Mouse (Mus musculus) lung, postnatal 0 days (tissue): ENCODE measurements around the gene Slc7a6os. TPM values are rescaled to one million over a fixed set of nuclear protein-coding genes. Genes with fewer than 3 reads are reported as not detected.

Source experiments
- ATAC-seq: fragments of 200-750 bp; cut with Nextera tagmentation; 2 replicates; pipeline ENCODE4 v1.8.0; 2017; ENCODE audit warnings: moderate library complexity
- DNase-seq: peaks from one replicate; pipeline ENCODE4 v3.0.0-alpha.2; 2016; ENCODE audit warnings: low spot score
- H3K27ac ChIP-seq: fragments of 300-500 bp; sonication (generic); 2 replicates; pipeline ENCODE4 v1.5.1; 2014; ENCODE audit warnings: antibody characterized with exemption, mild to moderate bottlenecking, low read length, mixed read lengths
- H3K27me3 ChIP-seq: fragments of 300-500 bp; sonication (generic); replicated peaks from 2 replicates; pipeline ENCODE4 v1.6.1; 2014; ENCODE audit warnings: low read length, mixed read lengths; ENCODE audit not compliant: insufficient read depth
- H3K36me3 ChIP-seq: fragments of 300-500 bp; sonication (generic); 2 replicates; pipeline ENCODE4 v1.6.1; 2014; ENCODE audit warnings: low read length, mixed read lengths; ENCODE audit not compliant: insufficient read depth
- H3K4me1 ChIP-seq: fragments of 300-500 bp; sonication (generic); 2 replicates; pipeline ENCODE4 v1.6.1; 2014; ENCODE audit warnings: antibody characterized with exemption, low read depth, low read length, mixed read lengths; ENCODE audit not compliant: insufficient read depth
- H3K4me2 ChIP-seq: fragments of 300-500 bp; sonication (generic); replicated peaks from 2 replicates; pipeline ENCODE4 v1.6.1; 2014; ENCODE audit warnings: low read depth, mild to moderate bottlenecking, low read length, moderate library complexity, mixed read lengths
- H3K4me3 ChIP-seq: fragments of 300-500 bp; sonication (generic); 2 replicates; pipeline ENCODE4 v1.5.1; 2014; ENCODE audit warnings: low read depth, low read length
- H3K9ac ChIP-seq: fragments of 300-500 bp; sonication (generic); replicated peaks from 2 replicates; pipeline ENCODE4 v1.6.1; 2014; ENCODE audit warnings: low read depth, mild to moderate bottlenecking
- H3K9me3 ChIP-seq: fragments of 300-500 bp; sonication (generic); 2 replicates; pipeline ENCODE4 v1.6.1; 2016; ENCODE audit warnings: low read length, mixed read lengths
- CTCF ChIP-seq: IDR thresholded peaks from 2 replicates; pipeline ENCODE4 v1.5.1; 2016; ENCODE audit warnings: antibody characterized with exemption, mild to moderate bottlenecking
- EP300 ChIP-seq: IDR thresholded peaks from 2 replicates; pipeline ENCODE4 v1.6.1; 2016; ENCODE audit warnings: antibody characterized with exemption, mild to moderate bottlenecking, control low read depth
- WGBS: fragments of 180-500 bp; shearing (Covaris S2); extraction: QIAGEN DNeasy Blood & Tissue Kit; methylation state at CpG from one replicate; pipeline ENCODE4 v1.1.7; 2014; 5-methylcytosine and 5-hydroxymethylcytosine counted together
- polyA plus RNA-seq: library from polyadenylated mRNA; unstranded; fragments of >200 nt; fragmentation: Nextera tagmentation; extraction: Ambion mirVana; gene quantifications from 2 replicates; pipeline ENCODE4 v1.2.1, GENCODE M21; 2015

Gene Slc7a6os
- polyA plus RNA-seq, 1 experiment from 2014 or later, result 19.0 TPM

- H3K9ac ChIP-seq, result no peak overlapping the region
- TF ChIP-seq CTCF, result no peak; the same call in 1 of the 2 replicates
- H3K27ac ChIP-seq, result no peak overlapping the region
- no peaks in the 10 kb centered on the region for H3K9me3 ChIP-seq
- H3K4me2 ChIP-seq, result no peak overlapping the region
- 56% methylated on average over 3 of the region's 3 CpGs for WGBS
- ATAC-seq (no peak), DNase-seq (no peak)
- peaks cover 5% of the 10 kb centered on the region; the same call in 1 of the 2 replicates for H3K36me3 ChIP-seq
- no peaks in the 10 kb centered on the region for H3K4me1 ChIP-seq
- no peak overlapping the region for H3K4me3 ChIP-seq
- H3K27me3 ChIP-seq, result no peaks in the 10 kb centered on the region
Observed at GRCm38 (mm10) chr8:106232751-106233150, 22.0 kb upstream of the Slc7a6os start.

GRCm38 (mm10) chr8:106231536-106231935, 20.8 kb upstream of the Slc7a6os start:
- Histone ChIP-seq H3K4me1 (no peaks in the 10 kb centered on the region), H3K36me3 (peaks cover 5% of the 10 kb centered on the region; the same call in 1 of the 2 replicates), H3K9me3 (no peaks in the 10 kb centered on the region), H3K27ac (no peak overlapping the region), H3K9ac (no peak overlapping the region), H3K27me3 (no peaks in the 10 kb centered on the region), H3K4me3 (no peak overlapping the region), H3K4me2 (no peak overlapping the region)
- no peak for TF ChIP-seq CTCF
- no peak for TF ChIP-seq EP300
- 92% methylated on average over 7 of the region's 7 CpGs for WGBS
- ATAC-seq, result no peak
- no peak for DNase-seq

GRCm38 (mm10) chr8:106226589-106226988, 15.9 kb upstream of the Slc7a6os start:
- no peaks in the 10 kb centered on the region for H3K27me3 ChIP-seq
- DNase-seq, result peak; percentile 59
- H3K4me1 ChIP-seq, result no peaks in the 10 kb centered on the region
- no peak overlapping the region for H3K4me3 ChIP-seq
- 36% methylated on average over 9 of the region's 9 CpGs for WGBS
- no peaks in the 10 kb centered on the region; the same call in 1 of the 2 replicates for H3K36me3 ChIP-seq
- no peak overlapping the region for H3K4me2 ChIP-seq
- no peak overlapping the region for H3K9ac ChIP-seq
- H3K27ac ChIP-seq, result no peak overlapping the region
- TF ChIP-seq CTCF (peak; percentile 87), EP300 (no peak)
- ATAC-seq, result no peak
- H3K9me3 ChIP-seq, result no peaks in the 10 kb centered on the region

- no peaks in the 10 kb centered on the region for H3K9me3 ChIP-seq
- TF ChIP-seq CTCF (peak; percentile 14; the same call in 1 of the 2 replicates), EP300 (no peak)
- H3K36me3 ChIP-seq, result peaks cover 4% of the 10 kb centered on the region; the same call in 1 of the 2 replicates
Observed at GRCm38 (mm10) chr8:106219620-106220019, 8.9 kb upstream of the Slc7a6os start.

GRCm38 (mm10) chr8:106213959-106214358, 3.2 kb upstream of the Slc7a6os start:
- H3K4me1 ChIP-seq, result peaks cover 3% of the 10 kb centered on the region; the same call in 1 of the 2 replicates

More at GRCm38 (mm10) chr8:106219620-106220019, 8.9 kb upstream of the Slc7a6os start:
- Histone ChIP-seq H3K4me3 (no peak overlapping the region), H3K27me3 (no peaks in the 10 kb centered on the region), H3K4me1 (no peaks in the 10 kb centered on the region), H3K4me2 (no peak overlapping the region), H3K9ac (no peak overlapping the region), H3K27ac (no peak overlapping the region)
- ATAC-seq, result no peak
- 85% methylated on average over 3 of the region's 3 CpGs for WGBS
- DNase-seq, result no peak

GRCm38 (mm10) chr8:106211421-106211820, 686 bp upstream of the Slc7a6os start:
- peak; percentile 8; the same call in 1 of the 2 replicates for ATAC-seq
- no peak for TF ChIP-seq EP300
- TF ChIP-seq CTCF, result no peak
- Histone ChIP-seq H3K4me1 (peaks cover 3% of the 10 kb centered on the region; the same call in 1 of the 2 replicates), H3K36me3 (0 out of 2 replicates have a peak, but pooled peaks cover 3% of the 10 kb centered on the region), H3K9me3 (no peaks in the 10 kb centered on the region), H3K4me2 (peak overlapping the region; percentile 81), H3K9ac (peak overlapping the region; percentile 93), H3K27ac (peak overlapping the region; percentile 94), H3K27me3 (no peaks in the 10 kb centered on the region), H3K4me3 (peak overlapping the region; percentile 88)
- 2% methylated on average over 13 of the region's 13 CpGs for WGBS
- DNase-seq, result peak; percentile 47

More at GRCm38 (mm10) chr8:106213959-106214358, 3.2 kb upstream of the Slc7a6os start:
- Histone ChIP-seq H3K4me2 (no peak overlapping the region), H3K27me3 (no peaks in the 10 kb centered on the region), H3K9ac (no peak overlapping the region), H3K4me3 (no peak overlapping the region), H3K36me3 (0 out of 2 replicates have a peak, but pooled peaks cover 7% of the 10 kb centered on the region), H3K27ac (no peak overlapping the region), H3K9me3 (no peaks in the 10 kb centered on the region)
- ATAC-seq (no peak), DNase-seq (no peak)
- TF ChIP-seq EP300 (no peak), CTCF (no peak)
- 78% methylated on average over 3 of the region's 3 CpGs for WGBS
